Mouse (Mus musculus): ENCODE data around the gene Uso1.
"Not testable (repeated sequence)": the region's sequence is repeated elsewhere in the genome, so short reads cannot be mapped to it uniquely, and the experiment has no call there.

Gene Uso1

GRCm38 (mm10) chr5:92127141-92127625, 10.6 kb upstream of the Uso1 start:
- no peak for DNase-seq (ENCODE audit: low read depth, low spot score)

DNA sequence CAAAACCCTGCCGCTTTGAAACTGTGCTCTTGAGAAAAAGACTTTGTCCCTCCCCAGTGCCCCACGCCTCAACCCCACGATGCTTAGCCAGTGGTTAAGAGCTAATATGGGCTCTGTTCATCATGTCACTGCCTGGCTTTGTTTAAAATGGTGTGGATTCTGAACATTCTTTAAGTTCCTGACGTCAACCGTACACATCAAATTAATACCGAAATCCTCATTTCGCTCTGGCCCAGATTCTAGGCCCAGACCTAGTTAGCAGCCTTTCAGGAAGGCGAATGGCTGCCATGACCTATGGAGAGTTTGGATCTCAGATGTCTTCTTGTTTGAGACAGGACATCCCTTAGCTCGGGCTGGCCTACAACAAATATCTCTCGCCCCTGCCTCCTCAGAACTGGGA, 10.0 kb upstream of the Uso1 start:
- no peak for DNase-seq (ENCODE audit: low read depth, low spot score)

DNA sequence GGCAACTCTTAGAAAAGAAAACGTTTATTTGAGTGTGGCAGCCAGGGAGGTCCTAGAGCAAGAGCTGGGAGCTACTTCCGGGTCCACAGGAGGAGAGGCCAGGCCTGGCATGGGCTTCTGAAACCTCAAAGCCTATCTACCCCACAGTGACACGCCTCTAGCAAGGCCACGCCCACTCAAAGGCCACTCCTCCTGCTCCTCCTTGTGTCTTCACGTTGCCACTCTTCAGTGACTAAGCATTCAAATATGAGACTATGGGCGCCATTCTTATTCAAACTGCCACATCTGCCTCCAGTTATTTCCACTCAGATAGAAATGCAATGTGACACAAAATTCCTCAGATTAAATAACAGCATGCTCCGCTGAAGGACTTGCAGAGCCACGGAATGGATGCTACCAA, 9.2 kb upstream of the Uso1 start:
- DNase-seq (ENCODE audit: low read depth, low spot score) = no peak

DNA sequence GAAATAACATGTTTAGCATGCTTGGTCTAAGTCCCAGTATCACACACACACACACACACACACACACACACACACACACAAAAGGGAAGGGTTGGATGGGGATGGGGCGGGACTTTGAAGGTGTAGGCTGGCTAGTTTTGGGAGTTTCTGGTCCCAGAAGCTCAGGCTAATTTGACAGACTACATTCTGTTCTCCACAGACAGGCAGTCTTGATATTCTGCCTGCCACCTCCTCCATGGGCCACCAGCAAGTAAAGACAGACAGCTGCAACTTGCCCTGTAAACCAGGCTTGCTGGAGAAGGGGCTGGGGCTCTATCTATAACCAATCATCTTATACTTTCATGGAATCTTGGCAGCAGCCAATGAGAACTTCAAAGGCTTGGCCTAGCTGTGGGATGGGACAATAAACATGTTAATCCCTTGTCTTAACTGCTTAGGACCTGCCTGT, 8.4 kb upstream of the Uso1 start:
- DNase-seq (ENCODE audit: low read depth, low spot score) = no peak

- no peak for DNase-seq (ENCODE audit: low read depth, low spot score)
These were observed 7.6 kb upstream of the Uso1 start for GRCm38 (mm10) chr5:92130040-92130682.

DNA sequence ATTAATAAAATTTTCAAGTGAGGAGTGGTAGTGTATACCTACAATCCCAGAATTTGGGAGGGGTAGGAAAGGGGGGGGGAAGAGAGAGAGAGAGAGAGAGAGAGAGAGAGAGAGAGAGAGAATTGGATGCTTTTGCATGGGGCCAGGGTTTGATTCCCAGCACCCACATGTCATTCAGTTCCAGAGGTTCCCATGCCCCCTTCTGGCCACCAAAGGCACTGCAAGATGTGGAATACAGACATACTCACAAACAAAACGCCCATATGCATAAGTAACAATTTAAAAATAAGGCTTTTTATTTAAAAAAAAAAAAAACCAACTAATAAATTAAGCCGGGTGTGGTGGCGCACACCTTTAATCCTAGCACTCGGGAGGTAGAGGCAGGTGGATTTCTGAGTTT, 5.6 kb upstream of the Uso1 start:
- DNase-seq (ENCODE audit: low read depth, low spot score) = no peak

GRCm38 (mm10) chr5:92133006-92133405, 4.7 kb upstream of the Uso1 start:
- DNase-seq (ENCODE audit: low read depth, low spot score) = not testable (repeated sequence)

GRCm38 (mm10) chr5:92134934-92135333, 2.8 kb upstream of the Uso1 start:
- no peak for DNase-seq (ENCODE audit: low read depth, low spot score)

- no peak for DNase-seq (ENCODE audit: low read depth, low spot score)
These were observed 1.1 kb upstream of the Uso1 start for GRCm38 (mm10) chr5:92136536-92137238.

DNA sequence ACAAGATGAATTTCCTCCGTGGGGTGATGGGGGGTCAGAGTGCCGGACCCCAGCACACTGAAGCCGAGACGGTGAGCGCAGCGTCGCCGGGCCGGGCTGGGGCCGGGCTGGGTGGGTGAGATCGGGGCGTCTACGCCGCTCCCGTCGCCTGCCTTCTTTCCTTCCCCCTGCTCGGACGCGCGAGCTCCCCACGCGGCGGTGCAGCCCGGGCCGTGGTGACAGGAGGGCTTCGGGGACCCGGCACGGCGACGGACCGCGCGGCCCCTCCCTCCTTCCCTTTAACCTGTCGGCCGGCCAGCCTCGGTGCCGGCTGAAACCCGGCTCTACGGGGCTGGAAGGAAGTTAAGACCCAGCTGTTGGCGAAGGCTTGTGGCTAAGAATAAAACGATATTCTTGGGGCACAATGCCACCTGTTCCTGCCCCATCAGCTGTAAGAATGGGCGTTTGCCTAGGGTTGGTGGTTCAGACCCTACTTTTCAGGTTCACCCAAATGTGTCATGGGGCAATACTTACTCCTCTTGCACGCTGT, 419 bp downstream of the Uso1 start:
- no peak for DNase-seq (ENCODE audit: low read depth, low spot score)

GRCm38 (mm10) chr5:92139191-92139590, 1.5 kb downstream of the Uso1 start:
- DNase-seq (ENCODE audit: low read depth, low spot score) = no peak

GRCm38 (mm10) chr5:92141696-92142095, 4.0 kb downstream of the Uso1 start:
- no peak for DNase-seq (ENCODE audit: low read depth, low spot score)

- no peak for DNase-seq (ENCODE audit: low read depth, low spot score)
These were observed 4.7 kb downstream of the Uso1 start for GRCm38 (mm10) chr5:92142481-92142880.

- DNase-seq (ENCODE audit: low read depth, low spot score) = no peak
These were observed 5.9 kb downstream of the Uso1 start for GRCm38 (mm10) chr5:92143665-92144064.

DNA sequence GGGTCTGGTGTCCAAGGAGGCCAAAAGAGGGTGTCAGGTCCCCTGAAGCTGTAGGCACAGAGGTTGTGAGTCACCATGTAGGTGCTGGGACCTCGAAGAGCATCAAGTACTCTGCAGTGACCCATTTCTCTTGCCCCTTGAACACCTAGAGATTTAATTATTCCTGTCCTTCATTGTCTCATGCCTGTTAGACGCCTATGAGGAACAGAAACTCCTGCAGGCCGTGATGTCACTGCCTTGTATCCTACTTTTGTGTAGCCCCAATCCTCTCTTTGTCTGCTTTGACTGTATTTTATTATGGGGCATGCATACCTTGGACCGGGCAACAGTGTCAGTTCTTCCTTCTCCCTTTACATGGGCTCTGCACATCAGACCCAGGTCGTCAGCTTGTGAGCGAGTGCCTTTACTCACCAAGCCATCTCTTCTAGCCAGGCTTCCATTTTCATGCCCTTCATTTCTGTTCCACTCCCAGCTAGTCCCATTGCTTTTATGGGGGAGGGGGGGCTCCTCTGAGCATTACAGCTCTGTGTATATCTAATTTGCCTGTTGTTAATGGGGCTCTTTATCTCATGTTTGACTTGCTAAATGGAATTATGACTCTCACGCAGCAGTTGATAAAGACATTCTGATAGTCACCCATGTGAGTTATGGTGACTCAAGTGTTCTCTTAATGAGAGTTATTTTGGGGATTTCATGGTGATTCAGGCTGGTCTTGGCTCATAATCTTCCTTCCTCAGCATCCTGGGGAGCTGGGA, 7.4 kb downstream of the Uso1 start:
- DNase-seq (ENCODE audit: low read depth, low spot score) = no peak

- no peak for DNase-seq (ENCODE audit: low read depth, low spot score)
These were observed 10.5 kb downstream of the Uso1 start for GRCm38 (mm10) chr5:92148248-92148647.

DNA sequence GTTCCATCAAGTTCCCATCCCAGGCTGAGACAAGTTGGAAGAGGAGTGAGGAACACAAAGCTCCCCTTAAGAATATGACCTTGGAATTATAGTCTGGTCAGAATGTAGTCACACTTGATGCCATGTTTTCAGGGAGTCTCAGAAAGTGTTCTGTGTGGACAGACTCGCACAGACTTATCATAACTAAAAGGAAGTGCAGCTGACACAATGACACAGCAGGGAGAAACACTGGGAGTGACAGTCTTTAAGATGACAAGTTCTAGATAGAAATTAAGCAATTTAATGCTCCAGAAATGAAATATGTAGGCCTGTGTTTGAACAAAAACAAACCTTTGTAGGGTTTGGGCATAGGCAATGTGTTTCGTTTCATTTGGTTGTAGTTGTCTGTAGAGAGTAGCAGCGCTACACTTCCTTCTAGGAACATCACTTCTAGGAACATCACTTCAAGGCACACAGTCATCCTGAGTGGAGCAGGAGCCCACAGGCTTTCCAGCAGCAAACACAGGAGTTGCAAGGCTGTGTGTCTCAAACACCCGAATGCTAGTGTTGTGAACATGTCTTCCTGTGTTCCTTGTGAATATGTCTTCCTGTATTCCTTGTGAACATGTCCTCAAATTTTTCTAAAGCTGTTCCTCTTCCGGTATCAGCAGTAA, 11.7 kb downstream of the Uso1 start:
- no peak for DNase-seq (ENCODE audit: low read depth, low spot score)

DNA sequence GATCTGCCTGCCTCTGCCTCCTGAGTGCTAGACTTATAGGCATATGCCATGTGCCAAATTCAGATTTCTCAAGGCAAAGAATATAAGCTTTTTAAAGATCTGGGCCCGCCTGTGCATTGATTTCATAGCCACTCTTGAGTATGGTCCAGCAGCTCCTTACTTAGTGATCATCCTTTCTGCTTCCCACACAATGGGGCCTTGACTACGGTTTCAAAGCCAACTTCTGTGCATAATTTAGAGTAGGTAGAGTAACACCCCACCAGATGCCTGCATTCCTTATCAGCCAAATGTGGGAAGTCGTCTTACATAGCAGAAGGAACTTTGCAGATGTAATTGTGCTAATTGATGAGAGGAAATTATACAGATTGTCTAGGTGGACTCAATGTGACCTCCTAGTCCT, 17.1 kb downstream of the Uso1 start:
- DNase-seq (ENCODE audit: low read depth, low spot score) = no peak

- no peak for DNase-seq (ENCODE audit: low read depth, low spot score)
These were observed 28.2 kb downstream of the Uso1 start for GRCm38 (mm10) chr5:92165976-92166375.

DNA sequence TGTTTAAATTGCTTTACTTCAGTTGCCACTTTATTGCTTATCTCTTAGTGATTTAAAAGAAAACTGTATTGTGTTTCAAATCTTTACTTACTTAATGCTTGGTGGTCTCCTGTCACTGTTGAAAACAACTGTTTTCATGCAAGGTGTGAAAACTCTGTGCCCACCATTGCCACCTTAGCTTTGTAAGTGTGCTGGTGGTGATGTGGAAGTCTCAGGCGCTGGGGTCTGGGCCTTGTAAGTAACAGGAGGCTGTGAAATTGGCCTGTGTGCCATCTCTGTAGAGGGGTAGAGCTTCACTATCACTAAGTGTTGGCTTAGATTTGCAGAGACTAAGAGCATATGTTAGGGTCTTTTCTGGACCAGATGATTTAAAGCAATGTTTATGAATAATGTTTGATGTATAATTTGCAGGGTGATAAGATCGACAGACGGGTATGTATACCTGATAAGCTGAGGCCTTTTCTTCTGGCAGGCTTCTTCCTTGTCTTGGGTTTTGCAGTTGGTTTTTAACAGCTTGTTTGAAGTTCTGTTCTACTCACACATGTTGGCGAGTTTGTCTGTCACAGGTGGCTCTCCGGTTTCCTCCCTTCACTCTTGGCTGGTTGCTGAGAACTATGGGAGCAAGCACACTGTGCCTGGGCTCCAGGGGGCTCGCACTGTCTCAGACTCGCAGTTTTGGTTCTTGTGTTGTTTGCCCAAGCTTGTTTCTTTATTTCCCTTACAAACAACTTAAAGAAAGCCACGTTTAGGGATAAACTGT, 45.5 kb downstream of the Uso1 start:
- DNase-seq (ENCODE audit: low read depth, low spot score) = no peak

DNA sequence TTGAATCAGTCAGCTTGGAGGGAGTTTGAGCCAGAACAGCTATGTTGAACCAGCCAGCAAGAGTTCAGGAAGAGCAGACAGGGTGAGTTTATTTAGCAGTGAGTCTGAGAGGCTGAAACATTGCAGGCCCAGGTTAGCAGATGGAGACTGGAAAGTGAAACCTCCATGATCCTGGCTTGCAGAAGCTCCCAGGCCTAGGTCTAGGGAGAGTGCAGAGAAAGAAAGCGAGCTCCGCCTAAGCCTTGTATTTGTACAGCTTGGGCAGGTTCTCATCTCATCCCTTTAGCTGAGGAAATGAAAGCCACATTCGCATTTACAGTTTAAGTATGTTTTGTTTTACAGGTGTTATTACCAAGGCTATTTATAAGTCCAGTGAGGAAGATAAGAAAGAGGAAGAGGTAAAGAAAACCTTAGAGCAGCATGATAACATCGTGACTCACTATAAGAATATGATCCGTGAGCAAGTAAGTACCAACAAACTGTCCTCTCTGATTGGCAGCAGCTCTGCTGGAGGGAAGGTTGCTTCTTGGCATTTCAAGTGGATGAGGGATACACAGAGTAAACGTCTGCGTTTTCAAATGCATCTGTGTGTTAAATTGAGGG, 51.2 kb downstream of the Uso1 start:
- DNase-seq (ENCODE audit: low read depth, low spot score) = no peak

Data from brain, embryonic 18.5 days (tissue).